Mouse (Mus musculus): Measurements from ENCODE around the gene Lmx1b. TPM values are rescaled to one million over a fixed set of nuclear protein-coding genes. Genes with fewer than 3 reads are reported as not detected.

The Lmx1b gene
- polyA plus RNA-seq, 1 experiment, result not detected

DNA sequence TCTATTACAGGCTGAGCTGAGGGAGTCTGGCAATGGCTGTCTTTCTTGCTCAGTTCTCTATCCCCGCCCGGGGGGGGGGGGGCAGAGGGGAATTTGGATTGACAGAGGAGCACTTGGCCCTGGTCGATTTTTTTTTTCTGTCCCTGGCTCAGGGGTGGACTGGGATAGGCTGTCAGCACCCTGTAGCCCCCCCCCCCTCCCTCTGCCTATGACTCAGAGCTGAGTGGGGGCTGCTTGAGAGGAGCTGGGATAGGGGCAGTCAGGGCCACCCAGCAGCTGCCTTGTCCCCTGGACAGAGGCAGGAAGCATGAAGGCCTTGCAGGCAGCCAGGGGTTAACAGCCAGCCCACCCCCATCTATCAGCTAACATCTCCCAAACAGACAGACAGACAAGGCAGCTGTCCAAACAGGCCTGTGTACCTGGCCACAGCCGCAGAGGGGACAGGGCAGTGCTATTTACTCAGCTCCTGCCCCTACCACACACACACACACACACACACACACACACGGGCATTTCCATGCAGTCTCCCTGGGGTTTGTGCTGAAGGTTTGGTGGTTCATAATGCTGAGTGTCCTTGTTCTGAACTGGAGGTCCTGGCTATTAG, 57.8 kb downstream of the Lmx1b start:
- no peak for DNase-seq (ENCODE audit: low read depth)

GRCm38 (mm10) chr2:33581866-33582265, 58.4 kb downstream of the Lmx1b start:
- DNase-seq (ENCODE audit: low read depth), result no peak

DNA sequence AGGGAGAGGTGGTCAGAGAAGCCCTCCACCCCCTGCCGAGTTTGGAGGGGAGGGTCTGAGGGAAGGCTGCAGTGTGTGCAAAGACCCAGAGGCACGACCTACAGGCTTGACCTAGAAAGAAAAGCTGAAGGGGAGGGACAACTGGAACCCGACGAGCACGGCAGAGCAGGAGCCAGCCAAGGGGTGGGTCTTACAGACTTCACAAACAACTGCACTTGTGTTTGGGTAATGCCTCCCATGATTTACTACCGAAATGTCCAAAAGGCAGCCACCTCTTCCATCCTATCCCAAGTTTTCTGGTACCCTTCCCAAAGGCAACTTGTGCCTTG, 58.9 kb downstream of the Lmx1b start:
- no peak for DNase-seq (ENCODE audit: low read depth)

DNA sequence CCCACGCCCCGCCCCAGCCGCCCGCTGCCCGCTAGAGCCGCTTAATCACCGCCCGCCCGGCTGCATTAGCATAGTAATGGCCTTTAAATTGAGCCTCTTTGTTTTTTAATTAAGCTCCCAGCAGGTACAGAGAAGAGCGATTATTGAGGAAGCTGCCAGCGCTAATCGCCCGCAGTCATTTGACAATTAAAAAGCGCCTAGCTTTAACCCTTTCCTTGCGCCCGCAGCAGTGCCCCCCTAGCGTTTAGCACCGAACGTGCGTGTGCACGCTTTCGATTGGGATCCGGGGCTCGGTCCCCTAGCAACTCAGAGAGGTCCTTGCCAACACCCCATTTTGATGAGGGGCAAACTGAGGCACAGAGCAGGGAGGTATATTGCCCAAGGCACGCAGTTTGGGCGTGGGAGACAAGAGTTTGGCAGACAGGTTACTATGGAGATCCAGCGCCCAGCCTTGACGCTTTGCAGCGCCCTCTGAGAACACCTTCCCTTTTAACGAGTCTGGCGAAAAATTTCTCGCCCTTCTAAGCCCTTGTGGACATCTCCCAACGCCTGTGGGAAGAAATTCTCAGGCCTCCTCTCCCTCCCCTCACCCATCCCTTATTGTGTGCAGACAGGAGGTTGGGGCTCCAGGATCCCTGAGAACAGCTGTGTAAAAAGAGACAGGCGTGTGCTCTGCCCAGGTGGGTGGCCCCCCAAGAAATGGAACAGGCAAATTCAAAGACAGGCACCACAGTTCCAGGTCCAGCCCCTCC, 59.4 kb downstream of the Lmx1b start:
- DNase-seq (ENCODE audit: low read depth), result no peak

DNA sequence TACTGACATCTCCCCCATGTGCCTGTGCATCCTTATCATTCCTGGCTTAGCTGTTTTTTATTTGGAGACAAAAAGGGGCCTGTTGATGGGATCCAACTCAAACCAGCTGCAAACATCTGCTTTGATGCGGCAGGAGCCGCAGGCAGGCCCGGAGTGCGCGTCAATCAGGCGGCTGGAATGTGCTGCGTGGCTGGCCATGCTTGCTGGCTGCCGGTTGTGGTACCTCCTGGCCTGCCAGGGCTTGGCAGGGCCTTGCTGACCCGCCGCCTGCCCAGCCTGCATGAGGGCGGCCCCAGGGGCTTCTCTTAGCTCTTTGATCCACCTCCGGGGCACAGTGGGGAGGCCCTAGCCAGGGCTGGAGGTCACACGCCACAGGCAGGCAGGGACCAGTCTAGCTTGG, 64.9 kb downstream of the Lmx1b start:
- DNase-seq (ENCODE audit: low read depth), result no peak

- DNase-seq (ENCODE audit: low read depth), result no peak
Measured at GRCm38 (mm10) chr2:33573075-33573474, 67.2 kb downstream of the Lmx1b start.

DNA sequence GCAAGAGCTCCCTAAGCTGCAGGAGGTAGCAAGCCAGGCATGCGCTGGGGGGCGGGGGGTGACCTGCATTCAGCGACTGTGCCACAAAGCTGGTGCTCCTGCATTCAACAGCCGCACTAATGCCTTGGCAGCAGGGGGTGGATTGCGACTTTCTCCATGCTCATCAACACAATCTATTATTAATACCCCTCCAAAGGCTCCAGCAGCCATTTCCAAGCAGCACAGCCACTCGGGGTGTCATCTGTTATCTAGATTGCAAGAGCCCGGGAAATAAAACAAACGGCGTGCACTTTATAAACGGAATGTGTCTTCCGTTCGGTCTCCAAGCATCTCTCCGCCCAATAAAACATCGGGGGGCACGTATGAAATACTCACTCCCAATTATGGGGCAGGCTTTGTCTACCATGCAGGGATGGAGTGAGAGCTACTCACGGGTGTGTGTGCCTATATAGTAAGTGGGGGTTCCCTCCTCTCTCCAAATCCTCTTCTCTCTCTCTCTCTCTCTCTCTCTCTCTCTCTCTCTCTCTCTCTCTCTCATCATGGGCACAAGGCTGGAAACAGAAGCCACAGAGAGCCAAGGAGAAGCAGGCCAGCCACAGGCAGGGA, 69.0 kb downstream of the Lmx1b start:
- DNase-seq (ENCODE audit: low read depth), result no peak

DNA sequence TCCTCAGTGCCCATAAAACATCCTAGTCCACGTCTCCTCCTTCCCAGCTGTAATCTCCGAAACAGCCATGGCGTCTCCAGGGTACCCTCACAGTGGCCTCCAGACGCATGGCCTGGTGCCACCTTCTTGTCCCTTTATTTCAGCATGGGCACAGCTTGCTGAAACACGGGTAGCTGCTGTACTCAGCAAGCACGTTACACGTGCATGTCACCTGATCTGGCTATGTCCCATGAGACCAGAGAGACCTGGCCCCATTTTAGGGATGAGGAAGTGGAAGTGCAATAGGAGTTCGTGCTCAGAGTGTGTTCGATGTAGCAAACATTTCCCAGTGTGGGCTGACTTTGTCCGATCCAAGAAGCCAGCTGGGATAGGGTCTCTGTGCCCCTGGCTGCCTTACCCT, 70.6 kb downstream of the Lmx1b start:
- DNase-seq (ENCODE audit: low read depth), result no peak

DNA sequence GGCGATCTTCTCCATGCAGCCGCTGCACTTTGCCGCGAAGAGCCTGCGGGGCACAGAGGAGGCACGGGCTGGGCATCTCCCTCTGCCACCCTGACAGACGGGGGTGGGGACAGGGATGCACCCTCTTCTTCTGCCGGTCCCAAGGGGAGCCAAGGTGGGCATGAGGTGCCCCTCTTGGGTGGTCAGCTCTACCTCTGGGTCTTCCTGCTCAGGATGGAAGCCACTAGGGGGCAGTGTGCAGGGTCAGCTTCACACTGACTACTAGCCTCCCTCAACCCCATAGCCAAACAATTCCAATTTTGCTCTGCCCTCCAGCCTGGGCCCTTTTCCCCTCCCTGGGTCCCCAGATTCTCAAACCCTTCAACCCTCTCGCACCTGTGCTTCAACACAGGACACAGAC, 71.1 kb downstream of the Lmx1b start:
- DNase-seq (ENCODE audit: low read depth), result no peak

DNA sequence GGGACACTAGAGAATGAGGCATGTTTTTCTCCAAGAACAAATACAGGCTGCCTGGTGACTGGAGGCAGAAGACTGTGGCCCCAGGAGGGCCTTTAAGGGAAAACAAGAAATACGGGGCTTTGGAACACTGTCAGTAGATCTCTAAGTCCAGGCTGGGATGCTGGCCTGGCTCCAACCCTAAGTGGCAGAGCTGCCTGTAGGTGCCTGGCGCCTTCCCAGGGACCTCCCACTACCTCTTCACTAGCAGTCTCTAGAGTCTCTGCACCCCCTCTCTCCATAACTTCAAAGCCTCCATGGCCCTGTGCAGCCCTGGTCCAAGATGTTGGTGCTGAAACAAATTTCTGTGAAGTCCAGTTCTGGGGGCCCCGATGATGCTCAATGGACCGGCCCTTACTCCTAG, 74.4 kb downstream of the Lmx1b start:
- DNase-seq (ENCODE audit: low read depth), result no peak

- no peak for DNase-seq (ENCODE audit: low read depth)
Measured at GRCm38 (mm10) chr2:33564748-33565147, 75.6 kb downstream of the Lmx1b start.

GRCm38 (mm10) chr2:33559752-33560151, 80.6 kb downstream of the Lmx1b start:
- DNase-seq (ENCODE audit: low read depth), result no peak

- no peak for DNase-seq (ENCODE audit: low read depth)
Measured at GRCm38 (mm10) chr2:33559334-33559733, 81.0 kb downstream of the Lmx1b start.

DNA sequence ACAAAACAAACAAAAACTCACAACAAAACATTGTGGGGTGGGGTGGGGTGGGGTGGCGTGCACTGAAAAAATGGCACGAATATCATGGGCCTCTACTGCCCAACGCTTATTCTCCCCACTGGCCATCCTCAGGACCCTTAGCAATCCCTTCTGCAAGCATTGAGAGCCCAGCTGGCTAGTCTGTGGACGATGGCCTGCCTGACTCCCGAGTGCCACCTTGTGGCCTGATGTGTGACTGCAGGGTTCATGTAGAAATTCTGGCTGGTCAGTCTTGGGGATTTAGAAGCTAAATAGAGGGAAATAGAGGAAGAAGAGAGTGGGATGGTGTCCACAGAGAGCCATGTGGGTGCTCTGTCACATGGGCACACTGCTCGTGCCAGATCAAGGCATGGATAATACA, 82.1 kb downstream of the Lmx1b start:
- DNase-seq (ENCODE audit: low read depth), result no peak

GRCm38 (mm10) chr2:33555573-33555972, 84.7 kb downstream of the Lmx1b start:
- no peak for DNase-seq (ENCODE audit: low read depth)

DNA sequence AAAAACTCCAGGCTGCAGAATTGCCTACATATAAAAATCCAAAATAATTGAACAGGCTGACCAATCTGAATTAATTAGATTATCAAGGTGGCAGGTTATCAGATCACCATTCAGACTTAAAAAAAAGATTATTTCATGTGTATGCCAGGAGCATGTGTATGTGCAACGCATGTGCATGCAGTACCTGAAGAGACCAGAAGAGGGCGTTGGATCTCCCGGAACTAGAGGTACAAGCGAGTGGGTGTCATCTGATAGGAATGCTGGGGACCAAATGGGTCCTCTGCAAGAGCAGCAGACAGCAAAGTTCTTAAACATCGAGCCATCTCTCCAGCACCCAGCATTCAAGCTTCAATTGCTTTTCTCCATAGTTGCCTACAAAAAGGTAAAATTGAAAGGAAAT, 87.6 kb downstream of the Lmx1b start:
- no peak for DNase-seq (ENCODE audit: low read depth)

DNA sequence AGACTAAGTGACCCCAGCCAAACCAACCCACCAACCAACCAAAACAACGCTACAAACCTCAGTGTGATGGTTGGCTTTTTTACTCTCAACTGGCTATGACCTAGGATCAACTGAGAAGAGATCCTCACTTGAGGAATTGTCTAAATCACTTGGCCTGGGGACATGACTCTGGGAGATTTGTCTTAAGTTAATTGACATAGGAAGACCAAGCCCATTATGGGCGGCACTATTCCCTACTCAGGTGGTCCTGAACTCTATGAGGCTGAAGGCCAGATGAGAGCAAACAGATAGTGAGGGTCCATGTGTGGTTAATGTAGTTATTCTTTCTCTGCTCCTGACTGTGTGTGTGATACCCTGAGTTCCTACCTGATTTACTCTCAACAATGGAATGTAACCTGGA, 92.7 kb downstream of the Lmx1b start:
- no peak for DNase-seq (ENCODE audit: low read depth)

DNA sequence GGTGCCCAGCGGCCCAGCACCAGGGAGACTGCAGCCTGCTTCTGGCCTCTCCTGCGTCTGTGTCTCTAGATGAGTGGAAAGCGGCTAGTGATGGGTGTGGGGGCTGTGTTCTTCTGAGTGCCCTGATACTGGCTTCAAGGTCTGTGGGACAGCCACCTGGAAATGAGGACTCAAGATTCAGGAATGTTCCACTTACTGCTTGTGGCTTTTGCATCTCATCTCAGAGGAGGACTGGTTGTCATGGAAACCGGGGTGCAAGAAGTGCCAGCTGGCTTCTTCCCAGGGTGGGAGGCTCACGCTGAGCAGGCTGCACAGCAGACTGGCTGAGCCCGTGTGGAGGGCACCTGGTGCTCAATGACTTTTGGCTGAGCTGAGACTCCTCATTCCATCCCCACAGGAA, 93.4 kb downstream of the Lmx1b start:
- no peak for DNase-seq (ENCODE audit: low read depth)

DNA sequence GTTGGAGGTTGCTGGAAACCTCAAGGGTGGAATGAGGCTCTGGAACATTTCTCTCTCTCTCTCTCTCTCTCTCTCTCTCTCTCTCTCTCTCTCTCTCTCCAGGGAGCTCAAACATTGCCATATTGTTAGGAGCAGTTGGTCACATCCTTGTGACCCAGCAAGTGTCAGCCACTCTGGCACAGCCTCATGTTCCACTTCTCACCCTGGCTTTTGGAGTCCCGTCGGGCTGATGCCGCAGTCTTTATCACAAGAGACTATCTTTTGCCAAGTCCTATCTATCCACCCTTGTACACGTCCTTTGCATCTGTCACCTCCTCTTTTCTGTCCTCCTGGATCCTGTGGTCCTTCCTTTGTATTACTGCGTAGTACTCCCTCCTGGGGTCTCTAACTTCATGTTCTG, 94.3 kb downstream of the Lmx1b start:
- no peak for DNase-seq (ENCODE audit: low read depth)

GRCm38 (mm10) chr2:33544781-33545566, 95.3 kb downstream of the Lmx1b start:
- no peak for DNase-seq (ENCODE audit: low read depth)

GRCm38 (mm10) chr2:33544203-33544762, 96.0 kb downstream of the Lmx1b start:
- no peak for DNase-seq (ENCODE audit: low read depth)

GRCm38 (mm10) chr2:33543429-33544202, 96.7 kb downstream of the Lmx1b start:
- no peak for DNase-seq (ENCODE audit: low read depth)

All from gonadal fat pad, adult 2 months (tissue).